Mouse (Mus musculus) thymus, postnatal 14 days (tissue): ENCODE results near the gene Zfp1.

Experiments used
- DNase-seq: peaks from one replicate; pipeline ENCODE4 v3.0.0; 2021

The Zfp1 gene

GRCm38 (mm10) chr8:111643264-111644141, at the start of gene Zfp1:
Zfp1 (plus strand) TSS chr8:111643401.
- peak; percentile 96 for DNase-seq

GRCm38 (mm10) chr8:111594044-111594840, 49.0 kb upstream of the Zfp1 start:
- peak; percentile 57 for DNase-seq

DNA sequence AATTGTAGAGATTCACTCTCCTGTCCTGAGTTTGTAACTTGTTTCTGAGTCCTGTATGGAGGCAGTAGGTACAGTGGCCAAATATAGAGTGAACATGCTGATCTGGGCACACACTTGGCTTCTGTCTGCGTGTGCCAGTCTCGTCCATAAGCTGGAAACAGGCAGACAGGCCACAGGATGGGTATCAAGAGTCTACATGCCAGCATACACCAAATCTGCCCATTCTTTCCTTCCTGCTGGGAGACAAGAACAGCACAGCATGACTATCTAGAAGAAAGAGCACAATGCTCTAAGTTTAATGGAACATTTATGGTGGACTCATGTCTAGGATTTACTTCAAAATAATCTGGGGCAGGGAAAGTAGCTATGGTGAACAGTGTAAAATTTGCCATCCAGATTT, 48.2 kb upstream of the Zfp1 start:
- no peak for DNase-seq

- peak; percentile 93 for DNase-seq
Observed at GRCm38 (mm10) chr8:111595712-111596484, 47.3 kb upstream of the Zfp1 start.

GRCm38 (mm10) chr8:111596485-111596821, 46.7 kb upstream of the Zfp1 start:
- peak; percentile 52 for DNase-seq

GRCm38 (mm10) chr8:111597310-111597709, 45.9 kb upstream of the Zfp1 start:
- no peak for DNase-seq

DNA sequence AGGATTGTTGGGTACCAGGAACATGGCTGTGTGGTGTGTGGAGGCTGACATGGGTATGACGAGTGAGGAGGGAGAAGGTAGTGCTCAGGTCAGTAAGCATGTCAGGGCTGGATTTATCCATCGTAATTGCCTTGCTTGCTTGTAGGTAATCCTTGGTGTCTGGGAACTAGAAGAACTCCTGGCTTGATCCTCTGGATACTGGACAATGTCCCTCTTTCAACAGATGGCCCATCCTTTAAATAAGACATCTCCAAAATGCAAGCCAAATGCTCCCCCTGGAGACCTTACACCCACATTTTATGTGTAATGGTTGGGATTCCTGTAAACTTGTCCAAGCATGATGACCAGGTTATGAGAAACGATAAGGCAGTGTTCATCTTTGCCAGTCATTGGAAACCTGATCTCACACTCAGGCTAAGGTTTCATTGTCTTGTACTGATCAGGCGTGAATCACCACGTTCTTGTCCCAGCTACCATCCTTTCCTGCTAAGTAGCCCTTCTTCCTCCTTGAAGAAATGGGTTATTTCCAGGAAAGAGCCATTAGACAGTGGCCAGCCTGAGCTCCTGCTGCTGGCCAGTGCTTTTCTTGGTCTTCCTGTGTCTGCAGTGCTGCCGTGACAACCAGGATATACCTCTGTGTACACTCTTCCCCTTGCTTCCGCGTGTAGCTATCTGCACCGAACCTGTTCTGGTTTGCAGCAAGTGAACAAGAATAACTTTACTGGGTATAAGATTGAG, 43.3 kb upstream of the Zfp1 start:
- no peak for DNase-seq

DNA sequence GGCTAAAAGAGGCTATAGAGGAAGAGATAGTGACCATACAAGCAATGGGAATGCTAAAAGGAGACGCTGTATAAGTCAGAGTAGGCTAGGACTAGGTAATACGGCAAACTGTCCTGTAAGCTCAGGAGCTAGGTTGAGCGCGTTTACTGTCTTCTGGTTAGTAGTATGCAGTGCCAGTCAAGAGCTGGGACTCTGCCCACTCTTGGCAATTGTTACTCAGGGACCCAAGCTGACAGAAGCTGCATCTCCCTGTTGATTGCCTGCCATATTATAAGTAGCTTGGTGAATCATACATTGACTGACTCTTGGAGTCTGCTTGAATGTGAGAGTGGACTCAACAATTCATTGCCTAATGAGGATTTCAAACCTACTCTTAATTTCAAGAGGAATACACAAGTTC, 41.2 kb upstream of the Zfp1 start:
- DNase-seq, result no peak

DNA sequence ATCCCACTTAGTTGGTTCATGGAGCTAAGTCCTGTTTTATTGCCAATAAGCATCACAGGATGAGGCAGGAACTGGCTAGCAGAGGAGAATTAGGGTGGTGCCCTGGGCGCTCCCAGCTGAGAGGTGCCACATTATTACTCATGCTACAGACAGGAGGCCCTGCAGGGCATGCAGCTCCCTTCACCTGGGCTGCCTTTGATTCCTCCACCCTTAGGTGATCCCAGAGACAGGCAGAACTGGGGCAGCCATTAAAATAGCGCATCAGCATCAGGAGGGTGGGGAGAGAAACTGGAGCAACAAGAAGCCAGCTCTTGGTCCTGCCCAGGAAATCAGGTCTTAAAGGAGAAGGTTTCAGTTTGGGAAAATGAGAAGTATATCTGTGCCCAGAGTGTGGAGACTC, 38.2 kb upstream of the Zfp1 start:
- no peak for DNase-seq

DNA sequence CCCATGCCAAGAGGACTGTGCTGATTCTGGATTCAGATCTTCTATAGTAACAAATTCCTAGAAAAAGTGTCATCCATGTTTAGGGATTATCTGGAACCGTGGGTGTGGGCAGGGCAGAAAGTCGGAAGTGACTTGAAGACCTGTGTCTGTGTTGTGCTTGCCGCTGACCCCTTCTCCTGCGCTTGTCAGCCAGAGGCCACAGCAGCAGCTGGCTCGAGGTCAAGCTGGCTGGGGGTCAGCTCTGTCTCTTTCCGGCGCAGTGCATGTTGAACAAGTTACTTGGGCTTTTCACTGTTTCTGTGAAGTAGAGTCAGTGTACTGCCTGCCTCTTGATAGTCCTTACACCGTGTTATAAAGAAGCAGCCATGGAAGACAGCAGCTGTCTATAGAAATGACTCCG, 36.2 kb upstream of the Zfp1 start:
- DNase-seq, result no peak

DNA sequence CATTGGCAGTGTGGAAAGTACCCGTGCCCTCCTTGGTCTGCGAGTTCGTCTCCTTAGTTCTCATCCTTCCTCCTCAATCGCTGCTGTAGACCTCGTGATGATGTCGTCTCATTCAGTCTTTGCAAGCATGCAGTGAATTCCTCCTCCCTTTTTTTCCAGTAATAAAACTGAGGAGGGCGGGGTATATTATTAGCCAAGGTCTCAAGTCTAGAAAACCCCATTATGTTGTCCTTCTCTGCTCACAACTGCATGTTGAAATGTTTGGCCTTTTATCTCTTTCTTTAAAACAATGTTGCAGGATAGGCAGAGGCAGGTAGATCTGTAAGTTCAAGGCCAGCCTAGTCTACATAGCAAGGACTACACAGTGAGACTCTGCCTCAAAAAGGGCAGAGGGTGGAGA, 35.8 kb upstream of the Zfp1 start:
- no peak for DNase-seq

GRCm38 (mm10) chr8:111613181-111613580, 30.0 kb upstream of the Zfp1 start:
- DNase-seq, result no peak

DNA sequence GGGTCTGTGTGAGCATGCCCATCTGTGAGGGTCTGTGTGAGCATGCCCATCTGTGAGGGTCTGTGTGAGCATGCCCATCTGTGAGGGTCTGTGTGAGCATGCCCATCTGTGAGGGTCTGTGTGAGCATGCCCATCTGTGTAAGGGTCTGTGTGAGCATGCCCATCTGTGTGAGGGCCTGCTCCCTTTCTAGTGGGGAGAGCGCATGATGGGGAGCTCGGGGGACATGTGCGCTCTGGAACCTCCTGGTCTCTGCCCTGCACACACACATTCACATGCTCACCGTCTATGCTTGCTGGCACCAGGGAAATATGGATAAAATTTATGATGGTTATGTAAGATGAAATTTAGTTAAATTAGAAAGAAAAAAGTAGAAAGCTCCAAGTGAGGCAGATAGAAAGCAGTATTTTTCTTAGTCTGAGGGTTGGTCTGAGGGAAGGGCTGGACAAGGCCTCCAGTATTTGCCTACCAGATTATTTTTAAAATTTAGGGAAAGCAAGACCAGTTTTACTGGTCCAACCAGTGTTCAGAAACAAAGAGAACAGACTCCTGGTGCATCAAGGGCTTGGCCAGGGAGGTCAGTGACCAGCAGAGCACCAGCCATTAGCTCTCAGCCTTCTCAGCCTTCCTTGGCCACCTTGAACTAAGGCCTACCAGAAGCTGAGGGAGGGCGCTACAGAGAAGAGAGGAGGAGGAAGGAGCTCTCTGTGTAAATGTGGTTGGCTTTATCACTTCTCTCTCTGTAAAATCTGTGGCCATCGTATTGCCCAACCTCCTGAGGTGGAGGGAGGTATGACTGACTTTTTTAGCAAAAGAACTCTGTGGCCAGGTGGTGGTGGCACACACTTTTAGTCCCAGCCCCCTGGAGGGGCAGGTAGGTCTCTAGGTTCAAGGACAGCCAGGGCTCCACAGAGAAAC, 28.2 kb upstream of the Zfp1 start:
- no peak for DNase-seq

- no peak for DNase-seq
Observed at GRCm38 (mm10) chr8:111617812-111618211, 25.4 kb upstream of the Zfp1 start.

- DNase-seq, result no peak
Observed at GRCm38 (mm10) chr8:111618273-111618672, 24.9 kb upstream of the Zfp1 start.

GRCm38 (mm10) chr8:111619936-111620335, 23.3 kb upstream of the Zfp1 start:
- no peak for DNase-seq

- no peak for DNase-seq
Observed at GRCm38 (mm10) chr8:111622104-111622503, 21.1 kb upstream of the Zfp1 start.

- DNase-seq, result no peak
Observed at GRCm38 (mm10) chr8:111622553-111622952, 20.6 kb upstream of the Zfp1 start.

DNA sequence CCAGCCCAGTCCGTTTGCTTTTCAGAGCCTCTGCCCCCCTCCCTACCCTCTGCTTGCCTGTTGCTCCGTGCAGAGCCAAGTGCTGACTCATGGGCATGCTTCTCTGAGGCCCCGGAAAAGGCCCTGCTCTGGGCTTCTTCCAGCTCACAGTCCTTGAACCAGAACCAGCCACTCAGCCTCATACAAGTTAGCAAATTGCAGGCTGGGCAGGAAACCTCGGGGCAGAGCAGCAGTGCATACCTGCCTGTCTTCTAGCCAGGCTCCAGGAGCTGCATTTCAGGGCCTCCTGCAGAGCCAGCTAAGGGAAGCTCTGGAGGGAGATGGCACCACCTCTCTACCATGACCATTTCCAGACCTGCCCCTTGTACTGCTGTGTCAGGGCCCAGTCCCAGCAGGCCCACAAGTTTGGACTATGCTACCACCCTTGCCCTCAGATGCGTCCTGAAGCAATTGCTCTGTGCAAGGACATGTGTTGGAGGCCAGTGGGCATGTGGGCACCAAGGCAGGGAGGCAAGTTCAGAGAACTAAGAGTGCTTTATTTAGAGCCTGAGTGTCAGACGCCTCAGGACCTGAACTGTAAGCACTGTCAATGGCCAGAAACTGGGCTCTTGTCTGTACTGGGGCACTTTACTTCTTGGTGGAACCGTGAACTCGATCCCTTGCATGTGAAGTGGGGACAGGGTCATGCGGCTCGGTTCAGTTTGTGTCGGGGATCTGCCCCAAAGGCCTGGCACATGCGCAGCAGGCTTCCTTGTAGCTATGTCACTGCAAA, 18.9 kb upstream of the Zfp1 start:
- DNase-seq, result peak; percentile 62

GRCm38 (mm10) chr8:111624853-111625221, 18.4 kb upstream of the Zfp1 start:
- peak; percentile 72 for DNase-seq
